Mouse (Mus musculus) E14TG2a.4 (cell line): ENCODE measurements at regions not wholly inside any gene's neighbourhood (a gene's known extent, or its start where the extent isn't known, plus 50 kb on each side); places are given as distances from the start of the nearest gene placed in this dataset.
"Not testable (repeated sequence)": the region's sequence is repeated elsewhere in the genome, so short reads cannot be mapped to it uniquely, and the experiment has no call there.

Experiments
- H3K27me3 ChIP-seq: 2 replicates; pipeline ENCODE4 v1.6.1; 2014; ENCODE audit warnings: low read length, control low read depth; ENCODE audit not compliant: insufficient read depth
- H3K36me3 ChIP-seq: 2 replicates; pipeline ENCODE4 v1.6.1; 2014; ENCODE audit warnings: low read length, control low read depth; ENCODE audit not compliant: insufficient read depth
- H3K4me1 ChIP-seq: replicated peaks from 2 replicates; pipeline ENCODE4 v1.6.1; 2014; ENCODE audit warnings: low read depth, low read length, control low read depth
- H3K4me3 ChIP-seq: replicated peaks from 2 replicates; pipeline ENCODE4 v1.5.1; 2014; ENCODE audit warnings: mild to moderate bottlenecking, low read length
- H3K9me3 ChIP-seq: 2 replicates; pipeline ENCODE4 v1.6.1; 2014; ENCODE audit warnings: low read length, control low read depth
- CTCF ChIP-seq: conservative IDR thresholded peaks from 2 replicates; pipeline ENCODE4 v1.5.1; 2014; ENCODE audit warnings: low read length
- NANOG ChIP-seq: IDR thresholded peaks from 2 replicates; pipeline ENCODE4 v1.6.1; 2014; ENCODE audit warnings: borderline replicate concordance, low read length, mixed read lengths
- POU5F1 ChIP-seq: IDR thresholded peaks from 2 replicates; pipeline ENCODE4 v1.6.1; 2014; ENCODE audit warnings: low read length, borderline replicate concordance

DNA sequence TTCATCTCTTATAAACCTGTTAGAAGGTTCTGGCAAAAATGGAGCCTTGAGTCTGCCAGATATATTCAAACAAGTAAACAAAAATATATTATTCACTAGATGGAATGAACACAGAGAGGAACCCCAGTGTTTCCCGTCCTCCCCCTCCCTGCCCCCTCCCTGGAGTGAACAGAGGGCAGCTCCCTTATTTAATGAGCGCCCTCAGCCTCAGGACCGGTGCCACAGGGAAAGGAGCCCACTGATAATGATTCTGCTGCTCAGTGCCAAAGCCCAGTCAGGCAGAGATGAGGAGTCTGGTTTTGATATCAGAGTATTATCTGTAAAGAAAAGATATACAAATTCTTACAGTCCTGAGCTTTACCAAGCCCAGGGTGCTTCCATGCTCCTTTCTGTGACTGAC is 134.4 kb upstream of the Tmc3 start:
- Histone ChIP-seq H3K36me3 (no peaks in the 10 kb centered on the region), H3K4me1 (no peaks in the 10 kb centered on the region), H3K27me3 (no peaks in the 10 kb centered on the region), H3K9me3 (no peaks in the 10 kb centered on the region), H3K4me3 (no peak overlapping the region)
- TF ChIP-seq CTCF (no peak), NANOG (no peak), POU5F1 (no peak)

- Histone ChIP-seq H3K9me3 (no peaks in the 10 kb centered on the region), H3K27me3 (no peaks in the 10 kb centered on the region), H3K36me3 (no peaks in the 10 kb centered on the region), H3K4me1 (no peaks in the 10 kb centered on the region), H3K4me3 (no peak overlapping the region)
- TF ChIP-seq NANOG = no peak
- no peak for TF ChIP-seq POU5F1
- no peak for TF ChIP-seq CTCF
Observed at GRCm38 (mm10) chr7:83452309-83452708, 132.4 kb upstream of the Tmc3 start.

DNA sequence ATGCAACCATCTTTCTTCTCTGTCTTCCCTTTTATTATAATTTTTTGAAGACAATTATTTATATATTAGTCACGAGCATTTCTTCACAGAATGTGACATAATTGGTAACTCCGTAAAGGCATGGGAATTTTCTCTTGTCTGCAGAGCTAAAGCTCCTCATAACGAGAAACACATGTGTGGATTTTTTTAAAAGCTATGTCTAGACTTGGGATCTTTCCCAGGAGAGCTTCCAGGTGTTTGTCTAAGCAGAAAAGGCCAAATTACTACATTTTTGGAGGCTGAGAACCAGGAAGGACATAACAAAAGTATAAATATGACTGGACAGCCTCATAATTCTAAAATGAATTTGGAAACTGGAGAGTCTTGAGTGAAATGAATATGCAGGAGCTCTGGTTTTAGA is 125.2 kb upstream of the Tmc3 start:
- no peak for TF ChIP-seq NANOG
- TF ChIP-seq POU5F1 = no peak
- TF ChIP-seq CTCF = no peak
- Histone ChIP-seq H3K4me1 (no peaks in the 10 kb centered on the region), H3K4me3 (no peak overlapping the region), H3K9me3 (no peaks in the 10 kb centered on the region), H3K36me3 (no peaks in the 10 kb centered on the region), H3K27me3 (no peaks in the 10 kb centered on the region)

- H3K27me3 ChIP-seq = no peaks in the 10 kb centered on the region
- H3K4me3 ChIP-seq = no peak overlapping the region
- TF ChIP-seq CTCF = no peak
- TF ChIP-seq POU5F1 = no peak
- TF ChIP-seq NANOG = no peak
- H3K9me3 ChIP-seq = peaks cover 8% of the 10 kb centered on the region; the same call in 1 of the 2 replicates
- H3K36me3 ChIP-seq = no peaks in the 10 kb centered on the region
- no peaks in the 10 kb centered on the region for H3K4me1 ChIP-seq
Observed at GRCm38 (mm10) chr7:83467006-83467405, 117.7 kb upstream of the Tmc3 start.

DNA sequence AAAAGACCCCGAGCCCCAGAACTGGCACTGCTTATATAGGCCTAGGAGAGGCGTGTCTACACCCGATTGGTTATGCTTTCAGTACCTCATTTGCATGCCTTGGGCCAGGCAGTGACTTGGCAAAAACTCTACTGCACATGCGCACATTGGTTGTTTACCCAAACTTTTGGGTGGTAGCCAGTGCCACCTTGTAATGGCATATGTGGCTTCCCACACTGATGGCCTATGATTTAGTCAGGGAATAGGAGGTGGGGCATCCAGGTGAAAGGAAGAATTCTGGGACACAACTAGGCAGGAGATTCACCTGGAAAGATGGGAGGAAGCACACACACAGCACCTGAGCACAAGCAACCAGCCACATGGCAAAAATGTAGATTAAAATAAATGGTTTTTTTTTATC is 114.9 kb upstream of the Tmc3 start:
- H3K36me3 ChIP-seq, H3K4me3 ChIP-seq, H3K27me3 ChIP-seq, H3K4me1 ChIP-seq, H3K9me3 ChIP-seq: not testable (repeated sequence)

- TF ChIP-seq POU5F1 (no peak), NANOG (no peak), CTCF (no peak)
- no peak overlapping the region for H3K4me3 ChIP-seq
- H3K4me1 ChIP-seq = no peaks in the 10 kb centered on the region
- H3K27me3 ChIP-seq = no peaks in the 10 kb centered on the region
- H3K36me3 ChIP-seq = no peaks in the 10 kb centered on the region
- peaks cover 8% of the 10 kb centered on the region; the same call in 1 of the 2 replicates for H3K9me3 ChIP-seq
Observed at GRCm38 (mm10) chr7:83471111-83471510, 113.6 kb upstream of the Tmc3 start.

GRCm38 (mm10) chr7:83474471-83474870 is 110.3 kb upstream of the Tmc3 start:
- Histone ChIP-seq H3K9me3 (peaks cover 5% of the 10 kb centered on the region; the same call in 1 of the 2 replicates), H3K4me1 (no peaks in the 10 kb centered on the region), H3K27me3 (no peaks in the 10 kb centered on the region), H3K36me3 (no peaks in the 10 kb centered on the region), H3K4me3 (no peak overlapping the region)
- TF ChIP-seq POU5F1 = no peak
- no peak for TF ChIP-seq CTCF
- TF ChIP-seq NANOG = no peak

GRCm38 (mm10) chr7:83474986-83475385 is 109.7 kb upstream of the Tmc3 start:
- Histone ChIP-seq H3K9me3 (peaks cover under 1% of the 10 kb centered on the region; the same call in 1 of the 2 replicates), H3K36me3 (no peaks in the 10 kb centered on the region), H3K4me1 (no peaks in the 10 kb centered on the region), H3K4me3 (no peak overlapping the region), H3K27me3 (no peaks in the 10 kb centered on the region)
- no peak for TF ChIP-seq NANOG
- no peak for TF ChIP-seq CTCF
- no peak for TF ChIP-seq POU5F1

DNA sequence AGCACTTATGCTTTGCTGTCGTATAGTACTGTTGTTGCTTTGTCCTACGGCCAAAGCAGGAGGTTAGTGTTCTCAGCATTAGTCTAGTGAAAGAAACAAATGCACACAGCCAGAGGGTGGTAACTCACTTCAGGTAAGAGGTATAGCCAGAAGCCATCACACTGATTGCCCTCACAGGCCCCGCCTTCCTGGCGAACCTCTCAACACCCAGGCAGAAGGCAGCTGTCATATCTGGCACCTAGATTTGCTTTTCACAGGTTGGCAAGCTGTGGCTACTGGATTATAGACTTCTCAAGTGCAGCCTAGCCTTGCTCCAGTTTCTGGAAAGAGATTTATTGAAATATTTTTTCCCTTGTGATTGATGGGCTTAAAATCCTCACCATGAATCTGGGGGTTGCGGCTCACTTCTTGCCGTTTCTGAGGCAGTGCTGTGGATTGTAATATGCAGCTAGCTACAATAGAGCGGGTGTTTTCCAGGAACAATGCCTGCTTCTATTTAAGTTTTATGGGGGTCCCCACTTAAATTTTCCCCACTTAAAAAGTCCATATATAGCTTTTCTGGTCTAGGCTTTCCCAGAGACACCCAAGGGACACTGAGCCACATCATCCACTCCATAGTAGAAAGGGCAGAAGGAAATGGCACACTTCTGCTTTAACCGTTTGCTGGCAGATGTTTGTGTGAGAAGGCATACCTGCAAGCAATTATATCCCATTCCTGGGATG is 109.1 kb upstream of the Tmc3 start:
- TF ChIP-seq POU5F1 = no peak
- TF ChIP-seq CTCF = no peak
- no peak for TF ChIP-seq NANOG
- no peaks in the 10 kb centered on the region for H3K36me3 ChIP-seq
- no peak overlapping the region for H3K4me3 ChIP-seq
- H3K4me1 ChIP-seq = no peaks in the 10 kb centered on the region
- no peaks in the 10 kb centered on the region for H3K9me3 ChIP-seq
- H3K27me3 ChIP-seq = no peaks in the 10 kb centered on the region
